Mouse (Mus musculus): ENCODE measurements around the gene Nlrc4.
"Not testable (repeated sequence)": the region's sequence is repeated elsewhere in the genome, so short reads cannot be mapped to it uniquely, and the experiment has no call there.

Gene Nlrc4

DNA sequence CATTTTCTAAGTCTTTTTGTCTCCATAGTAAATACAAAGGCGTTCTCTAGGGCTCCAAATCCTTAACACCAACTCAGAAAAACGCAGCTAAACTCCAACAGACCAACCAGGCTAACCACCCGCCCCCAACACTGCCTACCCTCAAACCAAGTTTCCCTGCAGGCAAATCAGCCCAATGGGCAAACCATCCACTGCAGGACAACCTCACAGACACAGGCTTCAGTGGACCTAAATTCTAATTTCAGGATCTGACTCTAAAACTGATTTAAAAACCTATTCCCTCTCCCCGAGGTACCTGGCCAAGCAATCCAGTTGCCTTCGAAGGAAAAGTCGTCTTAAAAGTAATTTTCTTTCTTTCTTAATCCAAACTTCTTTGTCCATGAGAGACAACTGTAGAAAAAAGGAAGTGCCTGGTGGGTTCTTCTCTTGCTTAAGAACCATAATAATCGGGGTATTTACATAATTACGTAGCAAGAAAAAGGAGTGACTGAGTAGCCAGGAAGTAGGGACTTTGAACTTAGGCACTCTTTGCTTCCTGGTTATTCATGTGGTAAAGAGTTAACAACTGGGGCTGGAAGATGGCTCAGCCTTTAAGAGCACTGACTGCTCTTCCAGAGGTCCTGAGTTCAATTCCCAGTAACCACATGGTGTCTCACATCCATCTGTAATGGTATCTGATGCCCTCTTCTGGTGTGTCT, at the start of gene Nlrc4:
Gene Nlrc4, minus strand, starts transcription at position 432 of the 698 bp plus-strand sequence.
- DNase-seq: peak; percentile 46 to 51

DNA sequence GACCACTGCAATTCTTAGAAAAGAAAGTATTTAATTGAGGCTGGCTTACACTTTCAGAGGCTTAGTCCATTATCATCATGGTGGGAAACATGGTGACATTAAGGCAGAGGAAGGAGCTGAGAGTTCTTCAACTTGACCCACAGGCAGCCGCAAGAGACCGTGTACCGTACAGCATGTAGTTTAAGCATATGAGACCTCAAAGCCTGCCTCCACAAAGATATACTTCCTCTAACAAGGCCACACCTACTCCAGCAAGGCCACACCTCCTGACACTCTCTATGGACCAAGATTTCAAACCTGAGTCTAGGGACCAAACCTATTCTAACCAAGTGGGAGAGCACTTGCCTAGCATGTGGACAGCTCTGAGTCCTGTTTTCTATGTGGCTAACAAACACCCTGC, 49.7 kb upstream of the Nlrc4 start:
- peak; percentile 56 to 60 for DNase-seq

- no peak for DNase-seq
These were observed 49.0 kb upstream of the Nlrc4 start for GRCm38 (mm10) chr17:74507934-74508333.

DNA sequence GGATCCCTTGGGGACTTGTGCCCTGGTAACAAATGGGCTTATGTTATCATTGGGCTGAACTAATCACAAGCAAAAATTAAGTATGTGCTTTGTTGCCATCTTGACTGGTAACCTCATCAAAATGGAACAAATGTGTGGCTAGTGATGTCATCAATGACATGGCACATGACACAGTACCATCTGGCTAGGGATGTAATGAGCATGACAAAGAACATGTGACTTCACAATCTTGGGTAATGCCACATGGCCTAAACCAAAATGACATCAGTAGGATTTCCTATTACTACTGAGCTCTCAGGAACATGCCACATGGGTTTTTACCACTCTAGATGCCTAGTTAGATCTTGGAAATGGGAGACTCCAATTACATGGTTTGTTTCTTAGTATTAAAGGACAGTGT, 42.1 kb upstream of the Nlrc4 start:
- DNase-seq: peak; percentile 26 to 33

DNA sequence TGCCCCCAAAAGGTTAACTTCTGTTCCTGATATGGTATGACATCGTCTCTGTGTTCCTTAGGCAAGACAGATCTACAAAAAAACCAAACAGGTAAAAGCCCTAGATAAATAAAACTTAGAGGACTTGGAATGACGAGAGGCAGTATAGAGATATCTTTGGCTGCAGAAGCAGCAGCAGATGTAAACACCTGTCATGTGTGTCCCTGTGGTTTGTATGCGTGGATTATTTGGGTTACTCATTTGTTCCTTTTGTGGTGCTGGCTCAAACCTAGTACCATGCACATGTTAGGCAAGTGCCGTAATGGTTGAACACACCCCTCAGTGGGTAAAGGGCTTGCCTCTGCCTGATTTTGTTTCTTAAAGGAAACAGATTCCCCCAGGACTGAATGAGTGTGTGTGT, 41.3 kb upstream of the Nlrc4 start:
- no peak for DNase-seq

GRCm38 (mm10) chr17:74491565-74491964, 32.6 kb upstream of the Nlrc4 start:
- DNase-seq: no peak

GRCm38 (mm10) chr17:74489901-74490220, 30.9 kb upstream of the Nlrc4 start:
- DNase-seq: no peak

DNA sequence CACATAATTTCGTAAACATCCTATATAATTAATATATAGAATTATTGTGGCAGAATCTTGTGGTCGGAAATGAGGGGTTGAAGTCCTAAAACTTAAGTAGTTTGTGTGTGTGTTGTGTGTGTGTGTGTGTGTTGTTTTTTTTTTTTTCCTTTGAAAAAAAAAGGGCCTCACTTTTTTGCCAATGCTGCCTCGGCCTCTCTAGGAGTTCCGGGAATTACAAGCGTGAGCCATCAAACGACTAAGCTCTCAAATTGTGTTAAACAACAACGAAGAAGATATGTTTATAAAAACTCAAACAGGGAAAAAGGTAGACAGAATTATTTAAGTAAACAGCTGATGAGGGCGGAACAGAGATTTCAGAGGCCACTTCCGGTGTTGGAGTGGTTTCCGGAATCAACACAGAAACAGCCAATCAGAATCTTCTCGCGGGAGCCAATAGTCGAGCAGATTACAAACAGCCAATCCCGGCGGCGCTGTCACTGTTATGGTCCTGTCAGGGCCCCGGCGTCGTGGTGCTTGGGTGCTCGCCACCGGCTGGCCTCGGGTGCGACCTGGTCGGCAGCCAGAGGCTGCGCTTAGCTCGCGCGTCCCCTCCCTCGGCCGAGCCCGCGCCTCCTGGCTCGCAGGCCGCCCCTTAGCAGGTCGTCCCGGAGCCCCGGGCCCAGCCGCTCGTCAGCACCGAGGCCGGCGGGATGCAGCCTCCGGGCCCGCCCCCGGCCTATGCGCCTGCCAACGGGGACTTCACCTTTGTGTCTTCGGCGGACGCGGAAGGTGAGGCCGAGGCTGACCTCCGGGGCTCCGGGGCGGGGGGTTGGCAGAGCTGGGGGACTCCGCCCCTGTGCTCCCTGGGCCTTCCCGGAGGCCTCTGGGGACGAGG, 30.3 kb upstream of the Nlrc4 start, which contains the start of gene Yipf4:
Gene Yipf4, plus strand, starts transcription at position 470 of the 877 bp plus-strand sequence.
- DNase-seq: peak; percentile 96 to 97

GRCm38 (mm10) chr17:74480361-74481069, 21.6 kb upstream of the Nlrc4 start:
- DNase-seq: no peak

GRCm38 (mm10) chr17:74470133-74470532, 11.2 kb upstream of the Nlrc4 start:
- not testable (repeated sequence) for DNase-seq

- DNase-seq: not testable (repeated sequence)
These were observed 9.0 kb upstream of the Nlrc4 start for GRCm38 (mm10) chr17:74467981-74468380.

DNA sequence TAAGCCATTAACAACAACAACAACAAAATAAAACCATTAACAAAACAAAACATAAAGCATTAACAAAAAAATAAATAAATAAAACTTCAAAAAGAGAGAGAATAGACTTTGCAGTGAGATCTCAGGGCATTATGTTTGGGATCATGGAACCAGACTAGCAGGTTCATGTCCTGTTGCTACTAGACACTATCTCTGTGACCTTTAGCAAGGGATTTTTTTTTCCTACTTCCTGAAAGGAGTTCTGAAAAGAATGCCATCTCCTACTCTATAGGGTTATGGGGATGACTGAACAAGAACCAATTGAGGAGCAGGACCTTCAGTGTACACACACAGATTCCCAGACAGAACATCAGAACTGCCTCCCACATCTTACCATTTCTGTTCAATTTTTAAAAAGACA, 4.6 kb upstream of the Nlrc4 start:
- no peak for DNase-seq

DNA sequence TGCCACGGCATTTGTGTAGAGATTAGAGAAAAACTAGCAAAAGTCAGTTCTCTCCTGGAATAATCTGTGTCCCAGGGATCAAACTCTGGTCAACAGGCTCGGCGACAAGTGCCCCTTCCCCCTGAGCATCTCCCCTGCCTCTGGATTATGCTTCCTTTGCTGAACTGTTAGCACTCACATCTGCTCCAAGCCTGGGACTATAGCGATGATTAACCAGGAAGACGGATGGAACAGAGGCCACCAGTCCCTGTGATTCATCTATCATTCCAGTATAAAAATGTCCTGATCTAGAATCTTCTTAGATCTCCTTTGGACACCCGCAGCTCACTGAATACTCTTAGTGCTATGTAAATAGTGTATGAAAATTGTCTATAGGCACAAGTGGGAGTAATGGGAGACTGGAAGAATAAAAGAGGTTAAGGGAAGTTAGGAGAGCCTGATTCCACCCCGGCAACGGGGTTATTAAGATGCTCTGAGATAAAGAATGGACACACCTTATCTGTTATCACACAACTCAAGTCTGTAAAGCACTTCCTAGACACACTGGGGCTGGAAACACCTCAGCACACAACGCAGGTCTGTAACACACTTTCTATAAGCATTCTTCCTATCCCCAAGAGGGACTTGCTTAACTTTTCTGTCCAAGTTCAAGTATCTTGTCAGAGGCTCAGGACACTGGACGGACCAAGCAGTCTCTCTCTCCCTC, 817 bp downstream of the Nlrc4 start:
- no peak for DNase-seq

GRCm38 (mm10) chr17:74456825-74457224, 2.1 kb downstream of the Nlrc4 start:
- DNase-seq: no peak

GRCm38 (mm10) chr17:74455426-74455825, 3.5 kb downstream of the Nlrc4 start:
- no peak for DNase-seq

- no peak for DNase-seq
These were observed 4.3 kb downstream of the Nlrc4 start for GRCm38 (mm10) chr17:74454660-74455059.

DNA sequence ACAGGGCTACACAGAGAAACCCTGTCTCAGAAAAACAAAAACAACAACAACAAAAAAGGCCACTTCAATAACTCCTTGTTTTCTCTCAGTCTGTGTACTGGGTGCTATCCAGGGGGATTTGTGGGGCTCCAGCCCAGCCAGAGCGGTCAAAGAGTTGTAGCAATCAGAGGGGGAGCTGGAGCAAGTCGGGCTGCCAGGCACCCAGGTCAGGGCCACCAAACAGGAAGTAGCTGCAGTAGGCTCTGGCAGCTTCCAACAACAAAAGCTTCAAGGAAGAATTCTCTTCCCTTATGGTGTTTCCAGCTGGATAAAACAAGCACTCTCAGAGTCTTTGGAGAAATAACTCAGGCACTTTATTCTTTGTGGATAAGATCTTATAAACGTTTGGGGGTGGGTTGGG, 5.0 kb downstream of the Nlrc4 start:
- DNase-seq: no peak

DNA sequence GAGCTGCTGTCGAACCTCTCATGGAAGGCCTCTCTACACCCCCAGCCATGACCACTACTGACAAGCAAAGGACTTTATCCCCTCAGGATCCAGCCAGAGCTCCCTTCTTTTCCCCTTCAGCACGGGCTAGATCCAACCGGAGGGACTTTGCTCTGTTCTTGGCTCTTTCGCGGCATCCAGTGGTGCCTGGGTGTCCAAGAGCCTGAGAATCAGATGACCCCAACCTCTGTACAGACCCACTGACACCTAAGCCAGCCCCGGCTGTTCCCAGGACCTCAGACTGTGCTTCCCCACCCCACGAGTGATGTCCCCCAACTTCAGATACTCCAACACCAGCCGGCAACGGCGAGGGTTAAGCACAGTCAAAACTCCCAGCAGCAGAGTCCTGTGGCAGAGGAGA, 9.2 kb downstream of the Nlrc4 start:
- DNase-seq: no peak

GRCm38 (mm10) chr17:74440486-74440885, 18.5 kb downstream of the Nlrc4 start:
- DNase-seq: peak; percentile 42 to 43

DNA sequence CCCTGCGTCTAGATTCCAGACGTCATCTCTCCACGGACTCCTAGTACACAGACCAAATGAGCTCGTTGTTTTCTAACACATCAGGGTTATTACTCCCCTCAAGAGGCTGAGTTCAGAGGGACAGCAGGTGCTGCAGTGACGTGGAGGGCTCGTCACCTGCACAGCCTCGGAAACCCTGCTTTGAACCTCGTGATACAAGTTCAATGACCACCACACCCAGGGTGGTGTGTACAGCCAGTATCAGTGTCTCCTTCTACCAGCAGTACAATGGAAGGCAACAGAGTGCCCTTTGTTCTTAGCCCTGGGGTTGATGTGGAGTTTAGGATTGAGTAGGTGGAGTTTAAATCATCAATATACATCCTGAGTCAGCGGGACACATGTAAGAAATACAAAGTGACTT, 21.2 kb downstream of the Nlrc4 start:
- no peak for DNase-seq

DNA sequence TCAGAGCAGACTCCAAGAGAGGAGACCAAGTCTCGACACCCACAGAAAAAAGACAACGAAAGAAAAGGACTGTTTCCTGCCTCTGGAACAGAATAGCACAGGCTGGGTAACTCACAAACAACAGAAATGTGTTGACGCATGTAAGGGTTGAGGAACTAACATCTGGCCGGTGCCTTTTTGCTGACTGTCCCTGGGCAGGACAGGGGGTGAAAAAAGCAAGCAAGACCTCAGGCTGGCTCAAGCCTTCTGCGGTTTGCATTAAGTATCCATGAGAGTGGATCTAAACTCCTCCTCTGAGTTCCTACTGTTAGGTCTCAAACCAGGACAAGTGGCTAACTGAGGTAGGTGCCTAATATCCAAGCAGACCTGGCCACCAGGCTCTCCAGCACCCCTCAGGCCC, 26.3 kb downstream of the Nlrc4 start:
- no peak for DNase-seq

- no peak for DNase-seq
These were observed 27.5 kb downstream of the Nlrc4 start for GRCm38 (mm10) chr17:74431481-74431880.

DNA sequence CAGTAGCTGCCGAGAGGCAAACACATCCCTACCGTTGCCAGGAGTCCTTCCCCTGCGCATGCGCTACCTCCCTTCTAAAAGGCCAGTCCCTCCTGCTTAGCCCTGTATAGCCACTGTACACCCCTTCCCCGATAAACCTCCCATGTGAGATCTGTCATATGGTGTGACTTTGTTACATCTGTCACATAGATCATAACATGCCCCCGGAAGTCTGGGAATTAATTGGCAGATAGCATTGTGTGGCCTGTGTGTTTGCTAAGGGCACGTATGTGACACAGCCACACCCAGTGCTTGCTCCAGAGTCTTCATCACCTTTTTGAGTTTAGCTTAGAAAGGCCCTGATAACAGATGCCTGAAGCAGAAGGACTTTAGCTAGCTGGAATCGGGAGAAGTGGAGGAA, 28.9 kb downstream of the Nlrc4 start:
- DNase-seq: no peak
